Mouse (Mus musculus): Measurements from ENCODE around the gene Orm2.

Gene Orm2

DNA sequence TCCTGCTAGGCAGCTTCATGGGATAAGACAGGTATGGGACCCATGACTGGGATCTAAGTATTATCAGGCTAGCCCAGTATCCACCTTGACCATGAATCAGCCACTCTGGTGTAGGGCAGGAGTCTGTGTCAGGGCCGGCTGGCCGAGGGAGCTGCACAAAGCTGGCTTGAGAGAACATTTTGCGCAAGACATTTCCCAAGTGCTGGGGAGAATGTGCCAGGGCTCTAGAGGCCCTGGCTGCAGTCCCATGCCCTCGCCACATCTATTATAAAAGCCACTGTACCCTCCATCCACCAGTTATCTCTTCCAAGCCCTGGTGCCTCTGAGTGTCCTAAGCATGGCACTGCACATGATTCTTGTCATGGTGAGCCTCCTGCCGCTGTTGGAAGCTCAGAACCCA, at the start of gene Orm2:
Orm2 (plus strand) TSS at position 300 of the 400 bp plus-strand sequence.
- no peak for DNase-seq (ENCODE audit: extremely low spot score, low read depth, low spot score)

- no peak for DNase-seq (ENCODE audit: extremely low spot score, low read depth, low spot score)
Measured at GRCm38 (mm10) chr4:63314063-63314462, 48.2 kb upstream of the Orm2 start.

DNA sequence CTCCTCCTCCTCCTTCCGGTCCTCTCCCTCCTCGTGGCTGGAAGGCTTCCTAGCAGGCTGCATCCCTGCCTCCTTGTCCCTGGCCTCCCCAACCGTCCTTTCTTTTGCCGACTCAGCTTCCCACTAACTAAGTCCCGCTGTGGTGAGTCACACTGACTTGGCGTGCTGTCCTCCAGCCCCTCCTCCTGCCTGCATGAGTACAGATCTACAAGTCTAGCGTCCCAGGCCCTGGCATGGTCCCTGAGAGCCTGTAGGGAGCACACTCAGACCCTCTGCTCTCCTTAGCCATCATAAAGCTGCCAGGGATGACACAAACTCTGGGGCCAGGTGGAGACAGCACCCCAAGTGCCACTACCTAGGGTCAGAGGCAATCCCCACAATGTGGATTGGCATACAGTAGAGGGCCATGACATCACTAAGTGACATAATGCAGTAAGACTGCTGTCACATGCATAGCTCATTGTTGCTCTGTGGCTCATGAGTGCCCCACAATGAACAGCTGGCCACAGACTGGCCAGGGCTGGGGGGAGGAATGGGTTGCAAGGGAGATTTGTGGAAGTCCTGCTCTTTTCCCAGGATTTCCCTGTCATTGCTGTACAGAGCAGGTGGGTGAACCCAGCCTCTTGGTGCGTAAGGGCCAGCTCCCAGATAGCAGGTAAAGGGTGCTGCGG, 46.0 kb upstream of the Orm2 start:
- DNase-seq (ENCODE audit: extremely low spot score, low read depth, low spot score) = no peak

- peak; percentile 12 for DNase-seq (ENCODE audit: extremely low spot score, low read depth, low spot score)
Measured at GRCm38 (mm10) chr4:63319566-63319965, 42.7 kb upstream of the Orm2 start.

- DNase-seq (ENCODE audit: extremely low spot score, low read depth, low spot score) = no peak
Measured at GRCm38 (mm10) chr4:63323275-63323815, 38.9 kb upstream of the Orm2 start.

DNA sequence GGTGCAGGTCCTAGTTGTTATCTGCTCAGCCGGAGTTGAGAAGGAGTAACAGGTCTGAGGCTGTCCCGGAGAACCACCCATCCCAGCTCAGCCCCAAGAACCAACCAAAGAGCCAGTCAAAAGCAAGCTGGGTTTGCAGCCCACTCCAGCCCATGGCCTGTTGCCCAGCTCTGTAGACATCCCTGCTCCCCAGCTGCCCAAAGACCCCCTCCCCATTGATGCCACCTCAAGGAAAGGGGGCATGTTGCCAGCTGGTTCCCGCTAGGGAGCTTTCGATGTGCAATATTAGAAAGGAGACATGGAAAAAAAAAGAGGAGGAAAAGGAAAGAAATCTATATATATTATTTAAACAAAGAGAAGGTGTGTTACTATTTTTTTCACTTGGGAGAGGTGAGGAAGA, 28.8 kb upstream of the Orm2 start:
- DNase-seq (ENCODE audit: extremely low spot score, low read depth, low spot score) = no peak

DNA sequence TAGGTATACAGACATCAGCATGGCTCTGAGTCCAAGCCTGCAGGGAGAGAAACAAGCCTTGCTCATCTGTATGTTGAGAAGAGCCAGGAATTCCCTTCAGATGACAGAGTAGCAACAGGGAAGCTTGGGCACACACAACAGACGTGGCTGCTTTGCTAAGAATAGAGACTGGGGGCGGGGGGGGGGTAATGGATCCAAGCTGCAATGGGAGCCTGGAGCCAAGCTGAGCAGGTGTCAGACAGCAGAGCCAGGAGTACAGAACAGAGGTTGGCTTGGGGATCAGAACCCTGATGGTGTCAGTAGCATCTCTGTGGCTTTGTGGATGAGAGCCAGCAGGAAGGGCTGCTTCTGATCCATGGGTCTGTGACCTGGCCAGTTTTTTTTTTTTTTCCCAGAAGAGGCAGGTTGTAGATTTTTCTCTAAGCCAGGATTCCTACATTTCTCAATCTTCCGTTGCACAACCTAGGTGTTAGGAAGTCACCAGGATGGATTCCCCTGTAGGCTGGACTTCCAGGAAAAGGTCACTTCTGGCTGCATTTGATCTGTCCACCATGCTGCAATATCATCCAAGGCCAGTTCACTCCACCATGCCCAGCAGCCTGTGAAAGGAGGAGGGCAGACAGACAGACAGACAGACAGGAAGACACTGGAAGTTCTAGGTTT, 23.7 kb upstream of the Orm2 start:
- no peak for DNase-seq (ENCODE audit: extremely low spot score, low read depth, low spot score)

- DNase-seq (ENCODE audit: extremely low spot score, low read depth, low spot score) = no peak
Measured at GRCm38 (mm10) chr4:63342491-63342890, 19.8 kb upstream of the Orm2 start.

- no peak for DNase-seq (ENCODE audit: extremely low spot score, low read depth, low spot score)
Measured at GRCm38 (mm10) chr4:63343608-63344007, 18.6 kb upstream of the Orm2 start.

GRCm38 (mm10) chr4:63344295-63344694, 18.0 kb upstream of the Orm2 start, which contains the start of gene Orm1:
Gene Orm1 (plus strand): TSS chr4:63344560.
- no peak for DNase-seq (ENCODE audit: extremely low spot score, low read depth, low spot score)

- no peak for DNase-seq (ENCODE audit: extremely low spot score, low read depth, low spot score)
Measured at GRCm38 (mm10) chr4:63345261-63345660, 17.0 kb upstream of the Orm2 start.

DNA sequence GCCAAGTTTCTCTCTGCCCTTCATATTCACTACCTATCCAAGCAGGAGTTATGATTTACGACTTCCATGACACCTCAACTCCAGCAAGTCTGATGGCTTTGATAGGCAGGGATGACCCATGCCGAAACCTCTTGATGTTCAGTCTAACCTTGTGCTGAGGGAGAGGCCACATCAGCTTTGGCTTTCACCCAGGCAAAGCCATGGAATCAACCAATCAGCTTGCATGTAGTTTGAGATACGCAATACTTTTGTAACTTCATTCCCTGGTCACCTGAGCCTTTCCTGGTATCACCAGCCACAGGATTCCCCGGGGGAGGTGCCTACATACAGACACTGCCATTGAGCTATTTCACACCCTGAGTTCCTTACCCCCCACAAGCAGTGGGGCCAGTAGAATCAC, 15.6 kb upstream of the Orm2 start:
- DNase-seq (ENCODE audit: extremely low spot score, low read depth, low spot score) = no peak

GRCm38 (mm10) chr4:63348524-63348923, 13.7 kb upstream of the Orm2 start:
- no peak for DNase-seq (ENCODE audit: extremely low spot score, low read depth, low spot score)

DNA sequence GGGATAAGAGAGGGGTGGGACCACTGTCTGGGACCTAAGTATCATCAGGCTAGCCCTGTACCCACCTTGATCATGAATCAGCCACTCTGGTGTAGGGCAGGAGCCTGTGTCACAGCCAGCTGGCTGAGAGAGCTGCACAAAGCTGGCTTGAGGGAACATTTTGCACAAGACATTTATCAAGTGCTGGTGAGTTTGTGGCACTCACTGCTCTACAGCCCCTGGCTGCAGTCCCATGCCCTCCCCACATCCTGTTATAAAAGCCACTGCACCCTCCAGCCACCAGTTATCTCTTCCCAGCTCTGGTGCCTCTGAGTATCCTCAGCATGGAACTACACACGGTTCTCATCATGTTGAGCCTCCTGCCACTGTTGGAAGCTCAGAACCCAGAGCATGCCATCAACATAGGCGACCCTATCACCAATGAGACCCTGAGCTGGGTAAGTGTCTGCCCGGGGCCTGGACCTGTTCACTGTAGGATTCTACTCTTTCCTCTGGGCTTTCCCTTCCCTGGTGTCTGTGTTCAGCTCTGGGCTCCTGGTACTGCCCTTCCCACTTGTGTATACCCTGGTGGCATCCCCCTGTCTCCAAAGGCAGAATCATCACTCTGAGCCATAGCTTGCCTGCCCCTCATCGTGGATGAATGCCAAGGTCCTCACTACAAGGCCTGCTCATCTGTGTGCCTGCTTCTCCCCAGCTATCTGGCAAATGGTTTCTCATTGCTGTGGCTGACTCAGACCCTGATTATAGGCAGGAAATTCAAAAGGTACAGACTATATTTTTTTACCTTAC, 6.2 kb upstream of the Orm2 start, which contains the start of gene Orm3:
Orm3 (plus strand) TSS at position 286 of the 789 bp plus-strand sequence.
- DNase-seq (ENCODE audit: extremely low spot score, low read depth, low spot score) = no peak

- DNase-seq (ENCODE audit: extremely low spot score, low read depth, low spot score) = no peak
Measured at GRCm38 (mm10) chr4:63356981-63357570, 5.2 kb upstream of the Orm2 start.

GRCm38 (mm10) chr4:63359861-63360260, 2.4 kb upstream of the Orm2 start:
- DNase-seq (ENCODE audit: extremely low spot score, low read depth, low spot score) = no peak

DNA sequence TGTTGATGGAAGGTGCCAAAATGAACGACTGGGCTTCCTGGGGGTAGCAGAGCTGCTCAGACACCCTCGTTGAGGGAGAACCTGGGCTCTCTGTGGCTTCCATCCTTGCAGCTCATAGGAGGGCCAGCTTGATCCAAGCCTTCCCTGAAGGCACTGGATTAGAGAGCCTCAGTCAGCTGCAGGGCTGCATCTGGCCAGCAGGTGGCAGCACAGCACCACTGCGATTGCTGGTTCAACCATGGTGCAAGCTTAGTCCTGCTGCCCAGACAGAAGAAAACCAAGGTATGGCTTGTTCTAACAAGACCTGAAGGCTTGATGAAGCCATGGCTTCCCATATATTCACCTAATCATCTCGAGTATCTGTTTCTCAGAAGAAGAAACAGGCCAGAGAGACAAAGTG, 6.3 kb downstream of the Orm2 start:
- peak; percentile 33 for DNase-seq (ENCODE audit: extremely low spot score, low read depth, low spot score)

- DNase-seq (ENCODE audit: extremely low spot score, low read depth, low spot score) = no peak
Measured at GRCm38 (mm10) chr4:63370897-63371296, 8.6 kb downstream of the Orm2 start.

- DNase-seq (ENCODE audit: extremely low spot score, low read depth, low spot score) = no peak
Measured at GRCm38 (mm10) chr4:63371890-63372289, 9.6 kb downstream of the Orm2 start.

DNA sequence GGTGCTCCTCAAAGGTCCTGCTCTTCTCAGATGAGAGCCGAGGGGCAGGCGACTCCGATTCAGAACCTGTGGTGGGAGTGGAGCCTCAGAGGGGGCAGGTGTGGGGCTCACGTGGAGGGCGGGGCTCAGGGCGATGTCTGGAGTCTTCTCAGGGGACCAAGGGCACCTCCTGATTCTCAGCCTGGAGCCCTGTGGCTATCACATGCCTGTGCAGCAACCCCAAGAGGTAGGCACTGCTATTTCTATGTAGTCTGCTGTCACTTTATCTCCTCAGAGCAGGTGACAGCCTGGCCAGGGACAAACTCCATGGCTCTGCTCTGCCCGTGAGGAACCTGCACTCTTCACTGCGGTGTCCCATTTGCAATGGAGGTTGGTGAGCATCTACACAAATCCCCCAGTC, 11.2 kb downstream of the Orm2 start:
- DNase-seq (ENCODE audit: extremely low spot score, low read depth, low spot score) = no peak

GRCm38 (mm10) chr4:63374331-63374730, 12.1 kb downstream of the Orm2 start:
- DNase-seq (ENCODE audit: extremely low spot score, low read depth, low spot score) = no peak

Data from hindlimb bud, embryonic 11.5 days (tissue).